Mouse (Mus musculus): Measurements from ENCODE around the gene Hoxd9. TPM values are rescaled to one million over a fixed set of nuclear protein-coding genes. Genes with fewer than 3 reads are reported as not detected.

The Hoxd9 gene
- total and polyA plus RNA-seq, 3 experiments, result not detected

DNA sequence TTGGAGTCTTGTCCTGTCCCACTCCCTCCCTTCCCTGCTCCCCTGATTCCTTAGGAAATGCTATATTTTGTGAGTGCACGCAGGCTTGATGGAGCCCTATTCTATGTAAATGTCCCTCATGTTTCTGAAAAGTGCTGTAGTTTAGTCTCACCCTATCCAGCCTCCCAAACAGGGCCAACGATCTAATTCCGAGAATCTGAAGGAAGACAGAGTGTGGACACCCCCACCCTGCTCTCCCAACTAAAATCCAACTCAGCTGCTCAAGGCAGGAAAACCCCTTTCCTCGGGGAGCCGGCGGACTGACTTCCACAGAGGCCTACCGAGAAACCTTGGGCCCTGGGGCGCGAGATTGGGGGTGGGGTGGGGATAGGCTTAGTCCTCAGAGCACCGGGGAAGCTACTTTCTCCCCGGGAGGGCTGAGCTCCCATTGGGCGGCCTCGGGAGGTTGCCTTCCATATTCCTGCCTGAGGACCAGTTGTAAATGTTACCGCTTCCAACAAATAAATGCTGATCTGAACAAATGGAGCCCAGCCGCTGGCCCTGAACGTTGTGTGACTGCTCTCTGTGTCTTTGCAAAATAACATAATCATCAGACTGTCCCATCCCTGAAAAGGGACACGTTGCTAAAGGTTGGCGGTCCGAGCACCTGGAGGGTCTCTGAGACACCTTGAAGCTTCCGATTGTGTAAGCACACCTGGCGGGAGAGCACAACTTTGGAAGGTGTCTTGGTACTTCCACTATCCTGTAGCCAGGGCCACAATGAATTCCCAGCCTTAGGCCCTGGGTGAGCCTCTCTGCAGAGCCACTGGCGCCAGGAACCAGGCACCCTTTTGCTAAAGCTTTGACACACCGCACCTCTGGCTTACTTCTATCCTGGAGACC lies 2.4 kb downstream of the Hoxd9 start:
- DNase-seq (ENCODE audit: low read depth, low spot score), result no peak
- Histone ChIP-seq H3K27me3 (ENCODE audit: control insufficient read depth in 1 of 2, insufficient read depth in 2 of 2, low read length in 2 of 2) (no peaks in the 10 kb centered on the region; a peak in 2 of 4 replicates), H3K27ac (ENCODE audit: control insufficient read depth, low read depth, low read length) (no peak overlapping the region)

GRCm38 (mm10) chr2:74700546-74701112 lies 3.1 kb downstream of the Hoxd9 start:
- no peak overlapping the region for H3K9ac ChIP-seq (ENCODE audit: control insufficient read depth, low read depth, low read length, poor library complexity, severe bottlenecking)
- H3K36me3 ChIP-seq (ENCODE audit: control insufficient read depth in 1 of 2, insufficient read depth in 2 of 2, low read length in 2 of 2), result no peaks in the 10 kb centered on the region
- DNase-seq (ENCODE audit: low read depth, low spot score), result no peak
- no peak overlapping the region for H3K27ac ChIP-seq (ENCODE audit: control insufficient read depth, low read depth, low read length)
- H3K79me2 ChIP-seq (ENCODE audit: control insufficient read depth, insufficient read depth, low read length, poor library complexity), result peaks cover 6% of the 10 kb centered on the region; the same call in 1 of the 2 replicates
- no peaks in the 10 kb centered on the region; a peak in 1 of 4 replicates for H3K27me3 ChIP-seq (ENCODE audit: control insufficient read depth in 1 of 2, insufficient read depth in 2 of 2, low read length in 2 of 2)
- H3K4me1 ChIP-seq (ENCODE audit: control insufficient read depth in 1 of 2, insufficient read depth in 2 of 2, low read length in 2 of 2), result no peaks in the 10 kb centered on the region
- no peak for TF ChIP-seq POLR2AphosphoS5 (IDR thresholded peaks at IDR 0.05; ENCODE audit: borderline replicate concordance, low read depth, low read length)
- TF ChIP-seq CHD1 (IDR thresholded peaks at IDR 0.05; ENCODE audit: low read depth, low read length), result no peak
- TF ChIP-seq RCOR1 (IDR thresholded peaks at IDR 0.05; ENCODE audit: low read depth, low read length), result no peak
- TF ChIP-seq EP300 (IDR thresholded peaks at IDR 0.05; ENCODE audit: low read depth in 1 of 2, low read length in 2 of 2), result no peak
- no peak for TF ChIP-seq MEF2A (IDR thresholded peaks at IDR 0.05; ENCODE audit: extremely low read depth, insufficient replicate concordance, low read depth, low read length, poor library complexity, severe bottlenecking)
- TF ChIP-seq ZMIZ1 (IDR thresholded peaks at IDR 0.05; ENCODE audit: low read depth, low read length), result no peak
- no peak for TF ChIP-seq E2F4 (IDR thresholded peaks at IDR 0.05; ENCODE audit: borderline replicate concordance, low read depth, low read length)
- no peak for TF ChIP-seq TCF12 (IDR thresholded peaks at IDR 0.05; ENCODE audit: low read depth, low read length)
- TF ChIP-seq SIN3A (IDR thresholded peaks at IDR 0.05; ENCODE audit: low read length), result no peak
- no peak for TF ChIP-seq TAL1 (IDR thresholded peaks at IDR 0.05; ENCODE audit: low read length)
- TF ChIP-seq ZKSCAN1 (IDR thresholded peaks at IDR 0.05; ENCODE audit: low read depth, low read length), result no peak
- no peak for TF ChIP-seq MAX (IDR thresholded peaks at IDR 0.05; ENCODE audit: low read length)
- TF ChIP-seq NELFE (IDR thresholded peaks at IDR 0.05; ENCODE audit: low read depth, low read length), result no peak
- no peak for TF ChIP-seq JUND (IDR thresholded peaks at IDR 0.05; ENCODE audit: low read depth, low read length)
- no peak for TF ChIP-seq CHD2 (IDR thresholded peaks at IDR 0.05; ENCODE audit: low read length)
- TF ChIP-seq HCFC1 (IDR thresholded peaks at IDR 0.05; ENCODE audit: low read depth, low read length), result no peak
- TF ChIP-seq NRF1 (IDR thresholded peaks at IDR 0.05; ENCODE audit: insufficient read depth, low read depth, low read length, poor library complexity, severe bottlenecking), result no peak
- no peak for TF ChIP-seq CTCF (IDR thresholded peaks at IDR 0.05 in 2 of 3, conservative IDR thresholded peaks at IDR 0.05 in 1 of 3; ENCODE audit: control insufficient read depth in 1 of 3, insufficient read depth in 1 of 3, low read depth in 2 of 3, low read length in 3 of 3, poor library complexity in 1 of 3, severe bottlenecking in 1 of 3)
- TF ChIP-seq ETS1 (IDR thresholded peaks at IDR 0.05; ENCODE audit: low read depth, low read length), result no peak
- TF ChIP-seq UBTF (IDR thresholded peaks at IDR 0.05; ENCODE audit: borderline replicate concordance, insufficient read depth, low read depth, low read length), result no peak
- H3K9me3 ChIP-seq (replicated peaks; ENCODE audit: insufficient read depth, low read length), result no peaks in the 10 kb centered on the region
- no peak overlapping the region for H3K4me3 ChIP-seq (ENCODE audit: control insufficient read depth in 1 of 2, insufficient read depth in 1 of 2, low read depth in 2 of 2, low read length in 2 of 2)

More for the DNA sequence above, 2.4 kb downstream of the Hoxd9 start:
- no peaks in the 10 kb centered on the region for H3K4me1 ChIP-seq (ENCODE audit: control insufficient read depth in 1 of 2, insufficient read depth in 2 of 2, low read length in 2 of 2)
- H3K4me3 ChIP-seq (ENCODE audit: control insufficient read depth in 1 of 2, insufficient read depth in 1 of 2, low read depth in 2 of 2, low read length in 2 of 2), result no peak overlapping the region
- no peaks in the 10 kb centered on the region for H3K36me3 ChIP-seq (ENCODE audit: control insufficient read depth in 1 of 2, insufficient read depth in 2 of 2, low read length in 2 of 2)
- H3K9me3 ChIP-seq (replicated peaks; ENCODE audit: insufficient read depth, low read length), result no peaks in the 10 kb centered on the region
- TF ChIP-seq ZMIZ1 (IDR thresholded peaks at IDR 0.05; ENCODE audit: low read depth, low read length) (no peak), BHLHE40 (IDR thresholded peaks at IDR 0.05; ENCODE audit: borderline replicate concordance, low read depth, low read length) (no peak), ETS1 (IDR thresholded peaks at IDR 0.05; ENCODE audit: low read depth, low read length) (no peak), CHD2 (IDR thresholded peaks at IDR 0.05; ENCODE audit: low read length) (no peak), POLR2AphosphoS5 (IDR thresholded peaks at IDR 0.05; ENCODE audit: borderline replicate concordance, low read depth, low read length) (no peak), RAD21 (IDR thresholded peaks at IDR 0.05; ENCODE audit: low read depth, low read length) (no peak), SMC3 (IDR thresholded peaks at IDR 0.05; ENCODE audit: low read depth, low read length) (no peak), GABPA (IDR thresholded peaks at IDR 0.05; ENCODE audit: low read depth, low read length) (no peak), MAZ (IDR thresholded peaks at IDR 0.05; ENCODE audit: low read depth, low read length) (no peak), MEF2A (IDR thresholded peaks at IDR 0.05; ENCODE audit: extremely low read depth, insufficient replicate concordance, low read depth, low read length, poor library complexity, severe bottlenecking) (no peak), POLR2AphosphoS2 (IDR thresholded peaks at IDR 0.05; ENCODE audit: low read length) (no peak), POLR2A (IDR thresholded peaks at IDR 0.05; ENCODE audit: control insufficient read depth in 1 of 2, insufficient read depth in 1 of 2, low read depth in 1 of 2, low read length in 2 of 2, poor library complexity in 1 of 2) (no peak), NELFE (IDR thresholded peaks at IDR 0.05; ENCODE audit: low read depth, low read length) (no peak), SIN3A (IDR thresholded peaks at IDR 0.05; ENCODE audit: low read length) (no peak), EP300 (IDR thresholded peaks at IDR 0.05; ENCODE audit: low read depth in 1 of 2, low read length in 2 of 2) (no peak), RCOR1 (IDR thresholded peaks at IDR 0.05; ENCODE audit: low read depth, low read length) (no peak), TAL1 (IDR thresholded peaks at IDR 0.05; ENCODE audit: low read length) (no peak), JUND (IDR thresholded peaks at IDR 0.05; ENCODE audit: low read depth, low read length) (no peak), MXI1 (IDR thresholded peaks at IDR 0.05; ENCODE audit: low read depth, low read length) (no peak), TBP (IDR thresholded peaks at IDR 0.05; ENCODE audit: low read depth, low read length) (no peak)
- peaks cover 1% of the 10 kb centered on the region; the same call in 1 of the 2 replicates for H3K79me2 ChIP-seq (ENCODE audit: control insufficient read depth, insufficient read depth, low read length, poor library complexity)
- H3K9ac ChIP-seq (ENCODE audit: control insufficient read depth, low read depth, low read length, poor library complexity, severe bottlenecking), result no peak overlapping the region
